Mouse (Mus musculus) liver, embryonic 14.5 days (tissue): ENCODE results near the gene Scap.

Experiments used
- CTCF ChIP-seq: IDR thresholded peaks from 2 replicates; pipeline ENCODE4 v1.5.1; 2016; ENCODE audit warnings: antibody characterized with exemption, low read depth, control low read depth
- EP300 ChIP-seq: IDR thresholded peaks from 2 replicates; pipeline ENCODE4 v1.6.1; 2016; ENCODE audit warnings: antibody characterized with exemption, low read depth

- TF ChIP-seq CTCF: no peak
- no peak for TF ChIP-seq EP300
These were observed 4.9 kb upstream of the Scap start for GRCm38 (mm10) chr9:110328178-110328577.
